Mouse (Mus musculus) adrenal gland, postnatal 14 days (tissue): ENCODE data around the gene Lcp1. TPM values are rescaled to one million over a fixed set of nuclear protein-coding genes. Genes with fewer than 3 reads are reported as not detected.

Source experiments
- DNase-seq: peaks from one replicate; pipeline ENCODE4 v3.0.0; 2021; ENCODE audit warnings: mixed read lengths
- microRNA-seq, 2 experiments: library from miRNA; unstranded; fragments of <30 nt; microRNA quantifications; one replicate each; pipeline ENCODE4 v1.2.0; 2021
- total RNA-seq: library from RNA; stranded (reverse); gene quantifications from 2 replicates; pipeline ENCODE4 v1.2.3, GENCODE M21; 2021

Lcp1 gene
- total RNA-seq, 1 experiment from 2014 or later, result 13.7 TPM

- no peak for DNase-seq
Observed at GRCm38 (mm10) chr14:75280406-75280805, 149.5 kb downstream of the Lcp1 start.

Small RNA genes within 50 kb of the gene (microRNA-seq; reads per million reads assigned to microRNA genes)
- 0 reads per million in 2 experiments for gene Gm44482

Other genes starting within 250 kb of the Lcp1 start
- gene Lrch1, start 183.2 kb upstream of the Lcp1 start, total RNA-seq, result 14.6 and 17.3 TPM in 2 replicates
- 0.93 and 3.7 TPM in 2 replicates for gene Rubcnl, start 115.1 kb upstream of the Lcp1 start, total RNA-seq
- not detected in 2 replicates for gene Lrrc63, start 220 bp upstream of the Lcp1 start, total RNA-seq
- 1.4 and 44.6 TPM in 2 replicates for gene Cpb2, start 111.2 kb downstream of the Lcp1 start, total RNA-seq
- 24.3 and 30.4 TPM in 2 replicates for gene Zc3h13, start 153.3 kb downstream of the Lcp1 start, total RNA-seq